Mouse (Mus musculus): ENCODE data around the gene Tgfbr1.

GRCm38 (mm10) chr4:47303340-47303998 lies 49.6 kb upstream of the Tgfbr1 start:
- no peak for TF ChIP-seq FLI1 (IDR thresholded peaks at IDR 0.05; ENCODE audit: low read length)
- no peak for TF ChIP-seq GATA1 (IDR thresholded peaks at IDR 0.05; ENCODE audit: borderline replicate concordance, low read length)
